Mouse (Mus musculus) central nervous system, embryonic 18 days (tissue): ENCODE measurements around the gene Sstr5. TPM values are rescaled to one million over a fixed set of nuclear protein-coding genes. Genes with fewer than 3 reads are reported as not detected.

Source experiments
- polyA plus RNA-seq: library from polyadenylated mRNA; depleted of rRNA; stranded (reverse); fragments of >200 nt; gene quantifications from 2 replicates; pipeline ENCODE4 v1.2.3, GENCODE M21; 2012; rRNA removed

The Sstr5 gene
- polyA plus RNA-seq = 0.82 and 0.89 TPM in 2 replicates

DNA sequence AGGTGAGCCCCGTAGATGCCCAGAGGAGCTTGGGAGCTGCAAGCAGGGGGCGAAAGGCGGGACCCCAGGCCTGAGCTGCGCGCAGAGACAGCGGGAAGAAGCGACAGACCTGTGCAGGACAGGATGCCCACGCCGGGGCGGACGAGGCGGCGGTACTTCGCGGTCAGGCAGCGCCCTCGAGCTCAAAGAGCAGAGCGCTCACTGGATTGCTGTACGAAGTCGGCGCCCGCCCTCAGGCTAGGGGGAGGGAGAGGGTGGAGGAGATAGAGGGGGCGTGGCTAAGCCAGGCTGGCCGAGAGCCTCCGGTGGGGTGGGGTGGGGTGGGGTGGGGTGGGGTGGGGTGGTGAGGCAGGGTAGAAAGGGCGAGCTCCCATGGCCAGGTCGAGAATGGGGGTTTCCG lies at the start of gene Sstr5:
Gene Sstr5, minus strand, starts transcription at position 276 of the 400 bp plus-strand sequence.

GRCm38 (mm10) chr17:25454272-25454671 lies 42.8 kb downstream of the Sstr5 start, which contains the start of gene Tekt4:
Tekt4 (plus strand) TSS chr17:25454615.

Other genes starting within 250 kb of the Sstr5 start
- gene Baiap3, start 240.9 kb downstream of the Sstr5 start, polyA plus RNA-seq = 44.7 and 46.0 TPM in 2 replicates
- 481 TPM in 2 replicates for gene Ube2i, start 222.7 kb downstream of the Sstr5 start, polyA plus RNA-seq
- gene Prss34, start 198.9 kb downstream of the Sstr5 start, polyA plus RNA-seq = 0.04 TPM in 1 of 2 replicates, not detected in the other
- gene Prss28, start 188.6 kb downstream of the Sstr5 start, polyA plus RNA-seq = not detected in 2 replicates
- not detected in 2 replicates for gene Prss29, start 178.6 kb downstream of the Sstr5 start, polyA plus RNA-seq
- gene Tpsab1, start 151.7 kb downstream of the Sstr5 start, polyA plus RNA-seq = 0.08 TPM in 1 of 2 replicates, not detected in the other
- gene Tpsb2, start 131.0 kb downstream of the Sstr5 start, polyA plus RNA-seq = 0.76 and 2.8 TPM in 2 replicates
- gene Tpsg1, start 128.0 kb downstream of the Sstr5 start, polyA plus RNA-seq = 0.10 and 0.11 TPM in 2 replicates
- 87.9 and 99.5 TPM in 2 replicates for gene Cacna1h, start 63.5 kb downstream of the Sstr5 start, polyA plus RNA-seq
- gene Tekt4, start 42.7 kb downstream of the Sstr5 start, polyA plus RNA-seq = 1.6 and 1.9 TPM in 2 replicates
- gene Sox8, start 73.4 kb upstream of the Sstr5 start, polyA plus RNA-seq = 16.0 and 21.7 TPM in 2 replicates
- gene Lmf1, start 81.8 kb upstream of the Sstr5 start, polyA plus RNA-seq = 9.8 and 11.4 TPM in 2 replicates
- gene Gng13, start 219.9 kb upstream of the Sstr5 start, polyA plus RNA-seq = 8.3 and 8.7 TPM in 2 replicates
- 5.9 and 6.7 TPM in 2 replicates for gene Chtf18, start 230.1 kb upstream of the Sstr5 start, polyA plus RNA-seq
- gene Rpusd1, start 230.4 kb upstream of the Sstr5 start, polyA plus RNA-seq = 47.6 and 50.8 TPM in 2 replicates
- 0.15 and 0.17 TPM in 2 replicates for gene Mslnl, start 238.8 kb upstream of the Sstr5 start, polyA plus RNA-seq